Mouse (Mus musculus): ENCODE measurements around the gene Vmn1r195.
"Not testable (repeated sequence)": the region's sequence is repeated elsewhere in the genome, so short reads cannot be mapped to it uniquely, and the experiment has no call there.

Gene Vmn1r195

DNA sequence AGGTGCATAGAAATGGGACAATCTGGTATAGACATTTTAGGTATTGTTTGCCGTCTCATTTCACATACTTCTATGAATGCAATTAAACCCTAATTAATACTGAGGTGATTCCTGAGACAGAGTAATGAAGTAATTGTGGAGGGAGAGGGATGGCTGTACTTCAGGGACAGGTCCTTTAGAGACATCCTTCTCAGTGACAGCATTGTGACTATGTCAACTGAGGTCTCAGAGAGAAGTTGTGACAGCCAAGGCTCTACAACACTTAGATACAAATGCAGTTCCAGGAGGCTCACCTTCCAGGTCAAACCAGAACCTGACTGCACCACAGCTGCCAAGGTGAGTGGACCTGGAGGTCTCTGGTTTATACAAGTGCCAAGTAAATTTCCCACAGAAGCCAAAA, at the start of gene Vmn1r195:
Vmn1r195 (plus strand) TSS at position 301 of the 400 bp plus-strand sequence.
- DNase-seq = not testable (repeated sequence)

DNA sequence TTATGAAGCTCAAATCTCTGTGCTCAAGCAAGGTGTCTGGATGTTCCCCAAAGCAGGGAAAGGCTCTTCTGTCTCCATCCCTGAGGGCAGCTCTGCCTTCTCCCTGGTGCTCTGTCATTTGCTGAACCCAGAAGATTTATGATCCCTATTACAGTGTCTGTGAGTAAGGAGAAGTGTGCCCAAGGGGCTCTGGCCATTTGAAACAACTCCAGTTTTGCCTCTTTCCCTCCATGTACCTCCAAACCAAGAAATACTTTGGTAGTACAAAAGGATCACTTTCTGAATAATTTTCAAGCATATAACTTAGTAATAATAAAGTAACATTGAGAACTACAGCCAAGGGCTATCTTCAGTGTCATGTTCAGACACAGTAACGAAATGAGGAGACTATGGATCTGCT, 47.3 kb upstream of the Vmn1r195 start, which contains the start of gene Vmn1r193:
Vmn1r193 (minus strand) TSS at position 101 of the 400 bp plus-strand sequence.
- not testable (repeated sequence) for DNase-seq

DNA sequence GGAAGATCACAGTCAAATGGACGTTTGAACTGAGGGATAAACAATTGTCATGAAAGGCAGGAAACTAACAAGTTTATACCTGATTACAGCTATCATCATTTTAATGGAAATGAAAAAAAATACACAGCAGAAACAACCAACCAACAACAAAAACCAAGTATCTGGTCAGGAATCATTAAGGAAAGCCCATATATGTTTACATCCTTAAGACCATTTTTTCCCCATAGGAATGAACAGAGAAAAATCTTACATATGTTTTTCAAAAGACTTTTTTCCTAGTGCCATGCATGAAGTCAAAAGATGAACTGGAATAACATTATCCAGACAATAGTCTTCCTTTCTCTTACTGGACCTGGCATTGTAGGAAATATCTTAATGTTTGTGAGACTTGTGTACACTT, 26.4 kb upstream of the Vmn1r195 start, which contains the start of gene Vmn1r194:
Vmn1r194 (plus strand) TSS at position 301 of the 400 bp plus-strand sequence.
- DNase-seq = no peak

DNA sequence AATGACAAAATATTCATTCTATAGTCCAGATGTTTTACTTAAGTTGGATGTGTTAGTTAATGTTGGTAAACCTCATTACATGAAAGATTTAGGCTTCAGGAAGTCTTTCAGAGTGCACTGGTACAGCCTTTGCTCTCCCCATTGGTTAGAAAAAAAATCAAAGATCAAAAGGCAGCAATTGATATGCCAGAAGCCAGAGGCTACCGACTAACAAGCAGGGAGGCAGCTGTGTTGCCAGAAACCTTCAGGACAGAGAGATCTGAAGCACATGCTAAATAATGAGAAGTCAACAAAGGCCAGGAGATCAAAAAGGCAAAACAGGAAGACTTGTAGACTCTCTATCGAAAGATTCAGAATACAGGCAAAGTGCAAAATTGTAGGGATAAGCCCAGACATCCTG, 1.4 kb downstream of the Vmn1r195 start:
- DNase-seq = no peak

DNA sequence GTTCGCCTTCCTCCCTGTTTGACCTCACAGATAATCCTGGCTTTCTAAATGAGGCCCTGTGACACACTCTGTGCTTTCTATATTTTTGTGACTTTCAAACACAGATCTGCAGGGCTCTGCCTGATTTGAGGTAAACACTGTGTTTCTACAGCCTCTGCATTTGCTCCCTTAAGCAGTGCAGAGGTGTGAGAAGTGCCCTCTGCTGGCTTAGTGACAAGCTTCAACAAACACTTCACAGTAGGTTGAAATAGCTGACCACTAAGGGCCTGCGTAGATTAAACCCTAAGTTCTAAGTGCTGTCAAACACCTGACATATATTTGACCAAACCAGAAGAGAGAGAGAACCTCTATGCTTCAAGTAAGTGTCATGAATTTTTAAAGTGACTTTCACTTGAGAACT, 14.3 kb downstream of the Vmn1r195 start:
- no peak for DNase-seq

DNA sequence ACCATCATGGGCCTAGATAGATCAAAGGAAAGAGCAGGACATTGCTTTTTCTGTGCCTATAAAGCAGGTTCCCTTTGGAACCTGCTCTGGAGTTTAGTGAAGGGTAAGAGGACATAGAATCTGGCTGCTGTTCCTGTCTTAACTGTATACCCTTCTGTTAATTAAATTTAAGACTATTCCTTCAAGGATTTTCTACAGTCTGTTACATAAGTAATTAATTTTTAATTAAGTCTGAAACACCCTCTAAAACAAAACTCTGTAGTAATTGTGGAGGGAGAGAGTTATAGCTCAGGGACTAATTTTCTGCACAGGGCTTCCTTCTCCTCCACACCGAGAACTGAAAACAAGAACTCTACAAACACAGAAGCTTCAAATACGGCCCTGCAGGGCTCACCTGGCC, 19.3 kb downstream of the Vmn1r195 start, which contains the start of gene Vmn1r196:
Vmn1r196 (plus strand) TSS at position 301 of the 400 bp plus-strand sequence.
- DNase-seq = no peak

DNA sequence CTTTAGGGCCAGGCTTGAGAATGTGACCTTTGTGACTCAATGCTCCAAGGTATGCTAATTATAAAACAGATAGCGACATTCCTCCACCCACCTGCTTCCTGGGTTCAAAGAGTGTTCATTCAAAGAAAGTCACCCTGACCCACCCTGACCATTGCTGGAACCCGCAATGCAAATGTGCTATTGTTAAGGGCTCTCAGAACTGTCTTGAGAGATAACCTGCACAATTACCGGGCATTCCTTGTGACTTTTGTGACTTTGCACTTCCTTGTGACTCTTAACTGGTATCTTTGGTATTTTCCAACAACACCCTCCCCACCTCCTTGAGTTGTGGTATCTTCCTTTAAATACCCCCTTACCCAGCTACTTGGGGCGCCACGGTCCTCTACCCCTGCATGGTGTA, 37.8 kb downstream of the Vmn1r195 start:
- not testable (repeated sequence) for DNase-seq

DNA sequence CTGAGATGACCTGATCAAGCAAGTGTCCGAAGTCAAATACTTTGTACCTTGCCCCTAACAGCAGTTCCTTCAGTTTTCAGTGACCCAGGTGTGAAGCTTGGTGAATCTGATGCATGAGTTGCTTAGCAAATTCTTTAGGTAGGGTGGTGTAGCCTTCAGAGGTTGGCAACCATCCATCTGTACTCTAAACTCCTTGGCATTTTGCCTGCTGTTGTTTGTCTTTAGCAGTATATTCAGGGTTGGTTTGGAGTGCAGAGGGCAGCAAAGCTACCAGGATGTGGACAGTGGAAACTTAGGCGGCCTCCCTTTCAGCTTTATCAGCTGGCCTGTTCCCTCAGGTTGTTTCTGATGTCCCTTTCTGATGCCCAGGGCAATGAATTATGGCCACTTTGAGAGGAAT, 45.0 kb downstream of the Vmn1r195 start:
- DNase-seq = no peak

DNA sequence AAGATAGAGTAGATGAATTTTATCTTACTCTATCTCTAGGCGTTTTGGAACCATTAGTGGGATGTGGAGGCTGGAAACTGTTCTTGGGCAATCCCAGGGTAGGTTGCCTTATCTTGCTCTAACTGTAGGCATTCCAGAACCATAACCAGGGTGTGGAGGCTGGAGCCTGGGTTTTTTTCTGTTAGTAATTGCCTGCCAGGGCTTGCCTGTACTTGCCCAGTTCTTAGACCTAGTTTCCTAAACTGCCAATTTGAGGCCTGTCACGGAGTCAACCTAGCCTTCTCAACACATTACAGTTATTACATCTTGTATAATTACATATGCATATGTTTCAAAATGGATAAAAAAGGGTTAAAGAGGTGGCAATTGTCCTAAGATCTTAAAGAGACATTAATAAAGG, 47.0 kb downstream of the Vmn1r195 start:
- no peak for DNase-seq

DNA sequence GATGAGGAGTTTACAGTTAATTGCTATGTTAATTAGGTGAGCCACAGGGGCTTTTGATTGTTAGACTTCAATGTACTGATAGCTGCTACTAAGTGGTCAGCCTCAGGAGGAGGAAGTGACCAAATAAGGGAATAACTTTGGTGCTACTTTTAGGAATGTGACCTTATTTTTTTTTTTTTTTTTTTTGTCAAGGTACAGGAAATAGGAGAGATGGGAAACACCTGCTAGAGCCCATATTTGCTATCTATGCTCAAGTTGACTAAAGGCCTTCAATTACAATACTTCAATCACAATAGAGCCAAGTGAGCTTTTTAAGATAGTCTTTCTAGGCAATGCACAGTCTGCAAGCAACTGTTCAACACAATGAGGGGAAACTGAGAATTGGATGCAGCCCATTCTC, 49.8 kb downstream of the Vmn1r195 start:
- no peak for DNase-seq

DNA sequence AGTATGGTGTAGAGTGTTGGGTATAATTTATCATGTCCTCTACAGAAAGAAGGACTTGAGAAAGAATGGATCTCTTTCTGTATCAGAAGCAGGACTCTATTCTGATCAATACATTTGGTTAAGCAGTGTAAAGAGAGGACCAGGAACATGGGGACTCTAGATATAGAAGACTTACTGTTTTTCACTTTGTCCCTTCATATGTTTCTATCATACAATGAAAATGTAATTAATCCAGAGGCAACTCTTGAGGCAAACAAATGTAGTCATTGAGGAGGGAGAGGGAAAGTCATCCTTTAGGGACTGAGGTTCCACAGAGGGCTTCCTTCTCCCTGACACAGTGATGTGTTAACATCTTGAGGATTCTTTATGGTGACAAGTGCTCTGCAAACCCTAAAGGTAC, 54.0 kb downstream of the Vmn1r195 start, which contains the start of gene Vmn1r197:
Vmn1r197 (plus strand) TSS at position 301 of the 400 bp plus-strand sequence.
- no peak for DNase-seq
